Mouse (Mus musculus): ENCODE data around the gene Ebf1. TPM values are rescaled to one million over a fixed set of nuclear protein-coding genes. Genes with fewer than 3 reads are reported as not detected.

The Ebf1 gene
- total and polyA plus RNA-seq, 3 experiments: 0.04 TPM; not detected in 2

DNA sequence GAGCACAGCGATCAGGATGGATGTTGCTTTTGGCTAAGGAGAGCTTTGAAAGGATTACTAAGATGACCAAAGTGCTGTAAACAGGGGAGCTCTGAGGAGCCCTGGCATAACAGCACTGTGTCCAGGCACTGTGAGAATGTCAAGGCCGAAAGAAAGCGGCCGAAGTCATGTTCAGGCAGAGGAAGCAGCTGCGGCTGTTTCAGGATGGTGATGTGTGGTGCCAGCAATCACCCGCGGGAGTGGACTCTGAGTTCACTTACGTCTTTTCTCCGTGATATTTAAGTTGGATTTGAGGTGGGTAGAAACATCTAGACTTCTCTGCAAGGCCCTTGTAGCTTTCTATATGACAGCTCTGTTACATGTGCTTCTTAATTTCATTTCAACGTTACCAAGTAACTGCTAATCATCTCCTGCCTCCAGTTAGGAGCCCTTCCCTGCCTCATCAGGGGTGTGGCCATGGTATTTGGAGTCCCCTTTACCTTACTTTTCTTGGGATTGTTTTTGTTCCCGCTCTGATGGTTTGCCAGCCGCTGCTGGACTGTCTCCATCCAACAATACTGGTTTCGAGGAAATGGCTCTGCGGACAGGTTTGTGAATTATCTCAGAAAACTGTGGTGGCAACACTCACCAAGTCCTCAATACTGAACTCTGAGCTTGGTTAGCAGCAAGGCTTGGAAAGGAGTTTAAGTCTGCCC, 345.8 kb downstream of the Ebf1 start:
- no peak overlapping the region for H3K4me3 ChIP-seq (ENCODE audit: control insufficient read depth in 1 of 2, insufficient read depth in 1 of 2, low read depth in 2 of 2, low read length in 2 of 2)
- DNase-seq (ENCODE audit: low read depth, low spot score): no peak

DNA sequence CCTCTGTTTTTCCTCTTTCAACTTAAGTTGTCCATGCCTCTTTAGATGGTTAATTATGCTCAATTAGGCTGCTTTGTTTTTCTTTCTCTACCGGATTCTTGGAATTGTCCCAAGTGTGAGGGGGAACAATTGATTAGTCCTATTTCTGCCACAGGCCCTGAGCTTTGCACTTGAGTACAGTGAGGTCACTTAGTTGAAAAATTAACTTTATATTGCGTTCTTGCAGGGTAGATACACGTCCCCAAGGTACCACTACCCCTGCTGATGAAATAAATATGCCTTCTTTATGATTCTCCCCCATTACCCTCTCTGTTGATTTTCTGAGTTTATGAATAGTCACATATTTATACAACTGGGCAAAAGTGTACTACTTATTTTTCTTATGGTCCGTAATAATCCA, 351.9 kb downstream of the Ebf1 start:
- H3K4me3 ChIP-seq (ENCODE audit: control insufficient read depth in 1 of 2, insufficient read depth in 1 of 2, low read depth in 2 of 2, low read length in 2 of 2): no peak overlapping the region
- H3K9me3 ChIP-seq (replicated peaks; ENCODE audit: insufficient read depth, low read length): no peaks in the 10 kb centered on the region
- DNase-seq (ENCODE audit: low read depth, low spot score): no peak
- H3K79me2 ChIP-seq (ENCODE audit: control insufficient read depth, insufficient read depth, low read length, poor library complexity): no peaks in the 10 kb centered on the region
- H3K27ac ChIP-seq (ENCODE audit: control insufficient read depth, low read depth, low read length): no peak overlapping the region
- H3K4me1 ChIP-seq (ENCODE audit: control insufficient read depth in 1 of 2, insufficient read depth in 2 of 2, low read length in 2 of 2): no peaks in the 10 kb centered on the region
- no peaks in the 10 kb centered on the region for H3K27me3 ChIP-seq (ENCODE audit: control insufficient read depth in 1 of 2, insufficient read depth in 2 of 2, low read length in 2 of 2)
- no peaks in the 10 kb centered on the region for H3K36me3 ChIP-seq (ENCODE audit: control insufficient read depth in 1 of 2, insufficient read depth in 2 of 2, low read length in 2 of 2)
- no peak overlapping the region for H3K9ac ChIP-seq (ENCODE audit: control insufficient read depth, low read depth, low read length, poor library complexity, severe bottlenecking)
- no peak for TF ChIP-seq E2F4 (IDR thresholded peaks at IDR 0.05; ENCODE audit: borderline replicate concordance, low read depth, low read length)
- no peak for TF ChIP-seq ETS1 (IDR thresholded peaks at IDR 0.05; ENCODE audit: low read depth, low read length)
- no peak for TF ChIP-seq NRF1 (IDR thresholded peaks at IDR 0.05; ENCODE audit: insufficient read depth, low read depth, low read length, poor library complexity, severe bottlenecking)
- no peak for TF ChIP-seq BHLHE40 (IDR thresholded peaks at IDR 0.05; ENCODE audit: borderline replicate concordance, low read depth, low read length)
- no peak for TF ChIP-seq MYC (IDR thresholded peaks at IDR 0.05; ENCODE audit: low read depth, low read length)

More for the DNA sequence above, 345.8 kb downstream of the Ebf1 start:
- Histone ChIP-seq H3K27ac (ENCODE audit: control insufficient read depth, low read depth, low read length) (no peak overlapping the region), H3K4me1 (ENCODE audit: control insufficient read depth in 1 of 2, insufficient read depth in 2 of 2, low read length in 2 of 2) (no peaks in the 10 kb centered on the region), H3K36me3 (ENCODE audit: control insufficient read depth in 1 of 2, insufficient read depth in 2 of 2, low read length in 2 of 2) (no peaks in the 10 kb centered on the region), H3K79me2 (ENCODE audit: control insufficient read depth, insufficient read depth, low read length, poor library complexity) (no peaks in the 10 kb centered on the region), H3K27me3 (ENCODE audit: control insufficient read depth in 1 of 2, insufficient read depth in 2 of 2, low read length in 2 of 2) (no peaks in the 10 kb centered on the region), H3K9me3 (replicated peaks; ENCODE audit: insufficient read depth, low read length) (no peaks in the 10 kb centered on the region), H3K9ac (ENCODE audit: control insufficient read depth, low read depth, low read length, poor library complexity, severe bottlenecking) (no peak overlapping the region)
- TF ChIP-seq HCFC1 (IDR thresholded peaks at IDR 0.05; ENCODE audit: low read depth, low read length) (no peak), MYB (IDR thresholded peaks at IDR 0.05; ENCODE audit: low read depth, low read length) (no peak)

DNA sequence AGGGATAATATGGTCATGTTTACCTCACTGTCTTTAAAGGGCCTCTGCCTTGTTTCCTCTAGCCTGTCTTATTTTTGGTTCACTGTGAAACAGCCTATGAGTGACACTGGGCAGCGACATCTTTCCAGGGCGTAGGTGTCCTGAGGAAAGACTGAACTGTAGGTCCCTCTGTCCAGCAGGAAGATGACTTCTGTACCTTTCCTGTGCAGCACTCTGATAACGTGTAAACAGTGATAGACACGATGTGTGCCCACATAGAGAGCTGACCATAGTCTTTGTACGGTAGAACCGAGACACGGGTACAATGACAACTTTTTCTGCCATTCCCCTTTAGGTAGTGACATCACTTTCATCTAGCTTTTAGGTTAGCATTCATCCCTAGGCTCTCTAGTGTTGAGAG, 357.2 kb downstream of the Ebf1 start:
- no peaks in the 10 kb centered on the region for H3K36me3 ChIP-seq (ENCODE audit: control insufficient read depth in 1 of 2, insufficient read depth in 2 of 2, low read length in 2 of 2)
- H3K27ac ChIP-seq (ENCODE audit: control insufficient read depth, low read depth, low read length): no peak overlapping the region
- H3K27me3 ChIP-seq (ENCODE audit: control insufficient read depth in 1 of 2, insufficient read depth in 2 of 2, low read length in 2 of 2): no peaks in the 10 kb centered on the region
- no peaks in the 10 kb centered on the region for H3K79me2 ChIP-seq (ENCODE audit: control insufficient read depth, insufficient read depth, low read length, poor library complexity)
- TF ChIP-seq RCOR1 (IDR thresholded peaks at IDR 0.05; ENCODE audit: low read depth, low read length) (no peak), USF1 (IDR thresholded peaks at IDR 0.05; ENCODE audit: low read depth, low read length) (no peak), SIN3A (IDR thresholded peaks at IDR 0.05; ENCODE audit: low read length) (no peak), POLR2AphosphoS2 (IDR thresholded peaks at IDR 0.05; ENCODE audit: low read length) (no peak), MAZ (IDR thresholded peaks at IDR 0.05; ENCODE audit: low read depth, low read length) (no peak), EP300 (IDR thresholded peaks at IDR 0.05; ENCODE audit: low read depth in 1 of 2, low read length in 2 of 2) (no peak)
- DNase-seq (ENCODE audit: low read depth, low spot score): no peak
- H3K9ac ChIP-seq (ENCODE audit: control insufficient read depth, low read depth, low read length, poor library complexity, severe bottlenecking): no peak overlapping the region
- no peak overlapping the region for H3K4me3 ChIP-seq (ENCODE audit: control insufficient read depth in 1 of 2, insufficient read depth in 1 of 2, low read depth in 2 of 2, low read length in 2 of 2)
- H3K4me1 ChIP-seq (ENCODE audit: control insufficient read depth in 1 of 2, insufficient read depth in 2 of 2, low read length in 2 of 2): no peaks in the 10 kb centered on the region
- no peaks in the 10 kb centered on the region for H3K9me3 ChIP-seq (replicated peaks; ENCODE audit: insufficient read depth, low read length)

Data from MEL (cell line).